Mouse (Mus musculus) embryo, embryonic 11.5 days (tissue): ENCODE results near the gene Prx.

Source experiments
- DNase-seq: peaks from one replicate; pipeline ENCODE4 v3.0.0-alpha.2; 2012; ENCODE audit warnings: low read depth, low spot score

Gene Prx

GRCm38 (mm10) chr7:27499036-27499435 lies at the start of gene Prx:
Prx (plus strand) TSS chr7:27499324.
- no peak for DNase-seq

DNA sequence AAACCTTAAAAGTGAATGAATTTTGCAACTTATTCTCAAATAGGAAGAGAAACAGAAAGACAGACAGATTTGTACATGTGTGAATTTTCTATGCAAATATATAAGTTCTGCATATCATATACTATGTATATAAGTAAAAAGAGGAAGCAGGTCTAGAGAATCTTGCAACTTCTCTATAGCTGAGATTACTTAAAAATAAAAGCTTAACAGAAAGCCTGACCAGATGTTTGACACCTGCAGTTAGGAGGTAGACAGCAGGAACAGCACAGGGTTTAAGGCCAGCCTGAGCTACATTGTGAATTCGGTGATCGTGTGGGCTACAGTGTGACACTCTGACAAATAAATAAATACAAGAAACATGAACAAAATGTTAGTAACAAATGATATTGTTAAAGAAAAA lies 47.8 kb upstream of the Prx start:
- DNase-seq: no peak

- no peak for DNase-seq
These were observed 46.8 kb upstream of the Prx start for GRCm38 (mm10) chr7:27452206-27452770.

DNA sequence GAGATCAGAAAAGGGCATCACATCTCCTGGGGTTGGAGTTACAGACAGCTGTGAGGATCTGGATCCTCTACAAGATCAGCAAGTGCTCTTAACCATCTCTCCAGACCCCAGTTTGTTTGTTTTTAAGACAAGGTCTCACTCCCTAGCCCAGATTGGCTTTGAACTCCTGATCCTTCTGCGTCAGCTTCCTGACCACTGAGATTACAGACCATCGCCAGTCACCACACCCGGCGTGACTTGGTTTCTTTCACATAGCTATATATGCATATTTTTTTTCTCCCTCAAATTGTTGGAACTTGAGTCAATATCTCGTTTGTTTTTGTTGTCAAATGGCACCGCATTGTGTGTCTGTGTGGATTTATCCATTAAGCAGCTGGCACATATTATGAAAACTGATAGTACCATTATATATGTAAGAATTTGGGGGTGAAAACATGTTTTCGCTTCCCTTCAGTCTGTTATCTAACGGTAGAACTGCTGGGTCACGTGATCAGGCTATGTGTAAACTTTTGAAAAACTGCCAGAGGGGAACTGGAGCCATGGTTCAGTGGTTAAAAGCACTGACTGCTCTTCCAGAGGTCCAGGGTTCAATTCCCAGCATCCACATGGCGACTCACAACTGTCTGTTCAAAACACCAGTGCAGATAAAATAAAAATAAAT lies 44.5 kb upstream of the Prx start:
- DNase-seq: no peak

GRCm38 (mm10) chr7:27455273-27455672 lies 43.9 kb upstream of the Prx start:
- no peak for DNase-seq

DNA sequence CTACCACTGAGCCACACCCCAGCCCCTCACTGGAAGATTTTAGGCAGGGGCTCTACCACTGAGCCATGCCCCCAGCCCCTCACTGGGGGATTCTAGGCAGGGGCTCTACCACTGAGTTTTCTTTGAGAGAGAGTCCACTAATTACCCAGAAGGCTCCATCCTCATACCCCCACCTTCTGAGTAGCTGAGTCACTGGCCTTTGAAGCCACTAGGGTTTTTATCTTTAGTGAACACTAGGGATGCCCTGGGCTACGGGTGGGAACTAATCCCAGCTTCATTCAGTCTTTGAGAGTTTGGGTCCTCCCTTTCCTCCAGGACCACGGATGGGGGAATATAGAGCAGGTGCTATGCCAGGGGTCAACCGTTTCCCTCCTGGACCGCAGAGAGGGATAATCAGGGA lies 40.5 kb upstream of the Prx start:
- DNase-seq: no peak

GRCm38 (mm10) chr7:27459640-27460039 lies 39.5 kb upstream of the Prx start:
- no peak for DNase-seq

DNA sequence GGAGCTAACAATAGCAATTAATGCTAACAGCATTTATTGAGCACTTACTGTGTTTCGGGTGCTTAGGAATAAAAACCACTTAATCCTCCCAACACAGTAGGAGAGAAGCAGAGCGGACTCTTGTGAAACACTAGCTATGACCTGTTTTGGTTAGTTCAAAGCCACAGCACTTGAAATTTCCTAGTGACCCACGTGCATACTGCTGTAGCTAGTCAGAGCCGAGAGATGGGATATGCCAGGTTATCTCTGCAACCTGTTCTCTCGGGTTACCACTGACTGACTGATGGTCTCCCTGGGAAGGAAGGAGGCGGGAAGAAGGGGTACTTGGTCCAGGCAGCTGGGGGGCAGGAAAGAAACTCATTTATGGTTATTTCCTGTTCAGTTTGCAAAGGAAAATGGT lies 38.6 kb upstream of the Prx start:
- DNase-seq: no peak

- DNase-seq: no peak
These were observed 31.5 kb upstream of the Prx start for GRCm38 (mm10) chr7:27467648-27468047.

GRCm38 (mm10) chr7:27471390-27472120 lies 27.6 kb upstream of the Prx start:
- DNase-seq: no peak

DNA sequence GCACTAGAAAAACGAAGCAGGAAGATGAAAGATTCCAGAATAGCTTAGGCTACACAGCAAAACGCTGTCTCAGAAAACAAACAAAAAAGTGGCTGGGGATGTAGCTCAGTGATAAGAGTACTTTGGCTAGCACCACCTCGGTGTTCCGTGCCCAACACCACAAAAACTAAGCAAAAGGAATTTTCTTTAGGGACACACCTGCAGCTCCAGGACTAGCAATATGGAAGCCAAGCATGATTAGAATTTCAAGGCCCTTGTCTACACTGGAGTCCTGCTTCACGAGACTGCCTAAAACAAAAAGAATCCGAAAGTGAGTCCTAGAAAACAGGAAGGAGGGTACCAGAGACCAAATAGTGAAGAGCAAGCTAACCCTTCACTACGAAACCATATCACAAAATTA lies 26.5 kb upstream of the Prx start:
- no peak for DNase-seq

GRCm38 (mm10) chr7:27473156-27473834 lies 25.8 kb upstream of the Prx start, which contains the start of gene Sertad3:
Sertad3 (plus strand) TSS chr7:27473768.
- DNase-seq: peak; percentile 94

DNA sequence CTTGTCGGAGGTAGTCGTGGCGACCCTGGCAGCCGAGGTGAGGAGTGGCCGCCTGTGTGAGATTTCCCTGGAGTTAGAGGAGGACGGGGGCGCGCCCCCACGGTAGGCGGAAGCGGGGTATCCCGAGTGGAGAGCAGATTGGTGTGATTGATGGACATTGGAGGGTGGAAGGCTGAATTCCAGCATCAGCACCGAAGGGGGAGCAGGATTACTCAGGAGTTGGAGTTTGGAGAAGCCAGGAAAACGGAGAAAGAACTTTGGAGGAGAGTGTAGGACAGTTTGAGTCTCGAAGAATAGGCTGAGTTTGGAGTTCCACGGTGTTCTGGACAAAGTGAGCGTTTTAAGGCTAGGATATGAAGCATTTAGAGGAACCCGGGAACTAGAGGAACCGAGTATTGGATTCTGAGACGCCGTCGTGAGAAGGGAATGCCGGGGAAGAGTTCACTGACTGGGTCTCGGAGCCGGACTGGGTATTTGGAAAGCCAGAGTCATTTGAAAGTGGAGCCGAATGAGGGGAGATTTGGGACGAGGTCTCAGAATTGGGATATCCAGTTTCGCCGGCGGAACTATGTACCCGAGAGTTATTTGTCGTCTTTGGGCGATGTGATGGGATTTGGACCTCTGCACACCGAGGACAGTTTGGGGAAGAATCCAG lies 25.2 kb upstream of the Prx start:
- DNase-seq: peak; percentile 54

- DNase-seq: peak; percentile 96
These were observed 24.6 kb upstream of the Prx start for GRCm38 (mm10) chr7:27474490-27474954.

DNA sequence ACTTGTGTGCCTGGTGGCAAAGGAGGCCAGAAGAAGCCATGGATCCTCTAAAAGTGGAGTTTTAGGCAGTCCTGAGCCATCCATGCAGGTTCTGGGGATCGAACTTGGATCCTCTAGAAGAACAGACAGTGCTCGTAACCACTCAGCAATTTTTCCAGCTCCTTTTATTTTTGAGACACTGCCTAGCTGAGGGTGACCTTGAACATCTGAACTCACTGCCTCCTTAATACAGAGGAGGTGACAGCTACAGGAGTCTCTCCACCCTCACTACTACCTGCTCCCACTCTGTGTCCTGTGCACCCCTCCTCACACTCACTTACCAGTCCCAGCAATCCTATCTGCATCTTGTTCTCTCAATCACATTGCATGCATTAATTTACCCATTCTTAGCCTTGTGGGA lies 23.5 kb upstream of the Prx start:
- no peak for DNase-seq

GRCm38 (mm10) chr7:27476098-27476635 lies 23.0 kb upstream of the Prx start:
- DNase-seq: no peak

GRCm38 (mm10) chr7:27478561-27478960 lies 20.6 kb upstream of the Prx start:
- no peak for DNase-seq

DNA sequence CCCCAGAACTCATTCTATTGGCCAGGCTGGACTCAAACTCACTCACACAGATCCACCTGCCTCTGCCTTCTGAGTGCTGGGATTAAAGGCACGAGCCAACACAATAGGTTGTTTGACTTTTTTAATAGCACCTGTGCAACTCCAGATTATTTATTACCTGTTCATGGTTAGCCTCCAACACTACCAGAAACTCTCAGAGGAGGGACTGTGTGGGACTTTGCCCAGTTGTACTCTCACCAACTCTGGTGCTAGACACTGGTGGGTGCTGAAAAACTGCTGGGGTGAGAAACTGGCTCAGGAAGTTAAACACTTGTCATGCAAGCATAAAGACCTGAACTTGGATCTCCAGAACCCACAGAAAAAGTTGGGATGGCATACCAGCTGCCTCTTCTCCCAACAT lies 19.4 kb upstream of the Prx start:
- no peak for DNase-seq

- DNase-seq: no peak
These were observed 18.6 kb upstream of the Prx start for GRCm38 (mm10) chr7:27480506-27480905.

DNA sequence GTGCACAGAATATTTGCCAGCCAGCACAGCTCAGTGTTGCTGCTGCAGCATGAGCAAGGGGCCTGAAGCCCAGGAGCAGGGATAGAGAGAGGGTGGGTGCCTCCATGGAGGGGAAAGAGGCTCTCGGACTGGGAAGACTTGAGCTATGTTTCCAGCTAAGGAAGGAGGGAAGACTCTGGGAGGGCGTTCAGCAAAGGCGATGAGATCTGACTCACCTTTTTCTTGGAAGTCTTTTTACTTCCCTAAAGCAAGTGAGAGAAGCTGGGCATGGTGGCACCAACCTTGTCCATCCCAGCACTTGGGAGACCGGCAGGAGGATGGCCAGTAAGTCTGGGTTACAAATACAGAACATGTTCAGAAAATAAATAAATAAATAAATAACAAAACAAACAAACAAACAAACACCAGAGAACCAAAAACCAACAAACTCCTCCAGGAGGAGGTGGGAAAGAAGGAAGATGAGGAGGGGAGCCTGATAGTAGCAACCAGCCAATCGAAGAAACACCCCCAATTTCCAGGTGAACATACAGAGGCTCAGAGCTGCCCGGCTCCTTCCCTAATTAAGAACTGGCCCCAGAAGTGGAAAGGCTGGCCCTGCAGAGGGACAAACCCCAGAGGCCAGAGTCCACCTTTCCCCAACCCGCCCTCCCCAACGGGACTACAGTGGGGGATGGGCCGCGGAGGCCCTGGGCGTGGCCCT lies 18.0 kb upstream of the Prx start:
- DNase-seq: no peak

DNA sequence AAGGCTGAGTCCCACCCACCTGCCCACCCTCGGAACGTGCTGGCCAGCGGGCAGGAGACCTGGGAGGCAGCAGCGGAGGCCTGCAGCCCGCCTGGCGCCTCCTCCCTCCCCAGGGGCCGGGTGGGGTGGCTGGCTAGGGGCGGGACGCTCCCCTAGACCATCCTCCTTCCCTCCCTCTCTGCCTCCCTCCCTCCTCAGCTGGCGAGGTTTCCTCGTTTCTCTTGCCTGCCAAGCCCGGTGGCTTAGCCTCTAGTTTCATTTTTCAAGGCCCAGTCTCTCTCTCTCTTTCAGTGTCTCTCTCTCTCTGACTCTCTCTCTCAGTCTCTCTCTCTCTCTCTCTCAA lies 17.5 kb upstream of the Prx start:
- peak; percentile 73 for DNase-seq
